ENCODE assay signal across 23 mouse cellular contexts in the genomic region with DNA sequence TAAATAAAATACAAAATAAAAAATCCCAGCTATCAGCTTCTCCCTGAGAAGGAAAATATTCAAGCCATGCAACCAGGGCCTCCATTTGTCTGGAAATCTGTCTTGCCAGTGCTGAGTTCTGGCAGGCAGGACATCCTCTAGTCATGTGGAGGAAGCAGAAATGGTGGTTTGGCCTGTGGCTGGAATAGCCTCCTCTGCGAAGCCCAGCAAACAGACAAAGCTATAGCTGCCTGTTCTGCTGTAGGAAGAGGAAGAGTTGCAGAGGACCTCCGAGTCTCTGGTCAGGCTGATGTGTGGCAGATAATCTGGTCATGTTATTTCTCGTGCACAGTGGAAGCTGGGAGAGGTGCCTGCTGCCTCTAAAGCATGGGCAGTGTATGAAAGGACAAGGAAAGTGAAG.
"Had no signal": no experiment of that assay in that cellular context is flagged by ENCODE, and none has a peak within 500 bp of the region (broad histone marks: within the 10 kb centered on the region; RNA-seq: fewer than 3 reads in every experiment).

No protein-coding gene starts in this region.

- H3K4me1 ChIP-seq: liver, embryonic 13.5 days; liver, embryonic 15.5 days; lung, embryonic 15.5 days; midbrain, embryonic 12.5 days; stomach, embryonic 15.5 days had no signal

- H3K27me3 ChIP-seq: liver, embryonic 13.5 days; liver, embryonic 15.5 days; lung, embryonic 15.5 days; midbrain, embryonic 12.5 days; neural tube, embryonic 13.5 days; neural tube, embryonic 15.5 days; stomach, embryonic 15.5 days had no signal

- DNase-seq: liver, embryonic 13.5 days; liver, postnatal 0 days; lung, adult 2 months; lung, postnatal 4 days; midbrain, embryonic 14.5 days; retina, postnatal 1 day; right cerebral cortex, adult 18-20 months; right cerebral cortex, postnatal 25 days; right cerebral cortex, postnatal 4 days; spleen, adult 18-20 months; thymus, postnatal 14 days; thymus, postnatal 36 days had no signal

- H3K27ac ChIP-seq: liver, embryonic 13.5 days; liver, embryonic 15.5 days; lung, embryonic 15.5 days; midbrain, embryonic 12.5 days; neural tube, embryonic 13.5 days; neural tube, embryonic 15.5 days; stomach, embryonic 15.5 days; stomach, postnatal 0 days had no signal

- ATAC-seq: liver, postnatal 0 days; lung, postnatal 0 days; midbrain, embryonic 16.5 days had no signal

- H3K36me3 ChIP-seq: liver, embryonic 13.5 days; liver, embryonic 15.5 days; lung, embryonic 15.5 days; midbrain, embryonic 12.5 days; neural tube, embryonic 13.5 days; neural tube, embryonic 15.5 days; stomach, embryonic 15.5 days had no signal

- H3K4me3 ChIP-seq: liver, embryonic 13.5 days; liver, embryonic 15.5 days; lung, embryonic 15.5 days; megakaryocyte, embryonic 14.5 days; midbrain, embryonic 12.5 days; myocyte; neural tube, embryonic 13.5 days; neural tube, embryonic 15.5 days; stomach, embryonic 15.5 days had no signal
